Mouse (Mus musculus): ENCODE measurements around the gene Ralgapa2. TPM values are rescaled to one million over a fixed set of nuclear protein-coding genes. Genes with fewer than 3 reads are reported as not detected.
A peak's percentile ranks its signal among the peaks of the same experiment; 100 is the strongest.
"Not testable (repeated sequence)": the region's sequence is repeated elsewhere in the genome, so short reads cannot be mapped to it uniquely, and the experiment has no call there.

Ralgapa2 gene
- total RNA-seq, 2 experiments from 2014 or later: 39.6 to 45.0 TPM

DNA sequence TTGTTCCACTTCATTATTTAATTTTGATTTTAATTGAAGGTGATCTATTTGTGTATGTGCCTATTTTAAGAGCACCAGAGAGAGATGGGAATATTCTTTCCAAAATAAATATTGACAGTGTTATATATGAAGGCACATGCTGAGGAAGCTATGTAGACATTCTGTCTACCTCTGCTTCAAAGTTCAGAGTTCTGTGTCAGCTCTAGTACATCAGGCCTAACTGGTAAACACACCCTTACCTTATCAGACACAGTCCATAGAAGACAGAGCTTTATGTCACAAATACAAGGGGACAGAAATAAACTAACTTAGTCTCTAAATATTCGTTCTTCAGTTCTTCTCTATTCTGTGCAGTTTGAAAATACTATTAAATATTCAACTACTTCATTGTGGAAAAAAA is 12.1 kb downstream of the Ralgapa2 start:
- DNase-seq: no peak

DNA sequence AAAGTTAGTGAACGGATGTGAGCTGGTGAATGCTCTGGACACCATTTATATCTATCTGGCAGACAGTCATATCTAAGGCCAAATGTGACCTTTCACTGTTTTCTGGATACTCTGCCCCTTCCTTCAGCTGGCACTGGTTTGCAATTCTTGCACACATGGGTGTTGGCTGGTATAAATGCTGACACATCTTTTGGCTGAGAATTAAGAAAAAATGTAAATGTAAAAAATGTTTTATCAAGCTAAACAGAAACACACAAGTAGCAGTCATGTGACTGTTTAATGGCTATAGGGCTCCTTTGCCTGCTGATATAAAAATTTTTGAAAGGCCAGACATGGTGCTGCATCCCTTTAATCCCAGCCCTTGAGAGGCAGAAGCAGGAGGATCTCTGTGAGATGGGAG is 13.0 kb downstream of the Ralgapa2 start:
- DNase-seq: no peak
- intact Hi-C loops (cut with DNase I): no loop called here

More for the DNA sequence above, 12.1 kb downstream of the Ralgapa2 start:
- intact Hi-C loops (cut with DNase I): no loop called here

DNA sequence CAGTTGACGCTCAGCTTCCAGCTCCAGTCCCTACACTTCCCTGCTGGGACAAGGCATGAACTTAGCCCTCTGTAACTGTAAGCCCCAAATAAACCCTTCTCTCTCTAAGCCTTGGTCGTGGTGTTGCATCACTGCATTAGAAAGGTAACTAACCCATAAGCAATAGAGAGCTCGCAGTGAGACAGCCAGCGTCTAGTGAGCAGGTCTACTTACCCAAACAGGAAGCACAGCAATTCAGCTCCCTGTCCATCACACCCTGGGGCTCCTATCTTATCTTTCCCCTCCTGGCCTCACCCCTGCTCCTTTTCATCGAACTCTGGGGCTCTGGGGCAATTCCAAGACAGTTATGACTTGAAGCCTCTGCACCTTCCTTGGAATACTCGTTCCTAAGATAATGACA is 13.8 kb downstream of the Ralgapa2 start:
- intact Hi-C loops (cut with DNase I): no loop called here
- no peak for DNase-seq

DNA sequence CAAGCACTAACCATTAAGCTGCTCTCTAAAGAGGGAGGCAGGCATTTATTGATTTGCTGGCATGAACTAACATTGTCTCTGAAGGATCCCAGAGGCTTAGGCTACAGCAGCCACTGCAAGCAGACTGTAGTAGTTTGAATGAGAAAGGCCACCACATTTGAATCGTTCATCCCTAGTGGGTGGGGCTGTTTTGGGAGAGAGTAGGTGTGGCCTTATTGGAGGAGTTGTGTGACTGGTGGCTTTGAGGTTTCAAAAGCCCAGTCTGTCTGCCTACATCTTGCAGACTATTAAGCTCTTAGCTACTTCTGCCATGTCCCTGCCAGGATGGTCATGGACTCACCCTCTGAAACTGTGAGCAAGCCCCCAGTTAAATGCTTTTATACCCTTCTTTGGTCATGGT is 15.1 kb downstream of the Ralgapa2 start:
- DNase-seq: no peak
- intact Hi-C loops (cut with DNase I): no loop called here

DNA sequence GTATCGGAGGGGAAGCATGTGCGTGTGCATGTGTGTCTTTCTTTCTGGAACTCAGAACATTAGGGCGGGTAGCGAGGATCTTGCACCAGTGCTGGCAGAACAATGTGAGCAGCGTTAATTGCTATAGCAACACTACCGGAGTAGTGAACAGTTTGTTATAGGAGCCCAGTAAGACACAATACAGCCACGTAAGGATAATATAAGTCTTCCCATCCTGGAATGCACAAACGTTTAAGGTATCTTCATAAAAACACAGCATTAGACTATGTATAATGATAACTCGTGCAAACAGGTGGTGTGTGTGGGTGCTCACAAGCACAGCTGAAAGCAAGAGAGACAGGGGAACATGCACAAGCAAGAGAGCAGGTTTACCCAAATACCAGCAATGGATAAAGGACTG is 16.4 kb downstream of the Ralgapa2 start:
- no peak for DNase-seq
- intact Hi-C loops (cut with DNase I): no loop called here

DNA sequence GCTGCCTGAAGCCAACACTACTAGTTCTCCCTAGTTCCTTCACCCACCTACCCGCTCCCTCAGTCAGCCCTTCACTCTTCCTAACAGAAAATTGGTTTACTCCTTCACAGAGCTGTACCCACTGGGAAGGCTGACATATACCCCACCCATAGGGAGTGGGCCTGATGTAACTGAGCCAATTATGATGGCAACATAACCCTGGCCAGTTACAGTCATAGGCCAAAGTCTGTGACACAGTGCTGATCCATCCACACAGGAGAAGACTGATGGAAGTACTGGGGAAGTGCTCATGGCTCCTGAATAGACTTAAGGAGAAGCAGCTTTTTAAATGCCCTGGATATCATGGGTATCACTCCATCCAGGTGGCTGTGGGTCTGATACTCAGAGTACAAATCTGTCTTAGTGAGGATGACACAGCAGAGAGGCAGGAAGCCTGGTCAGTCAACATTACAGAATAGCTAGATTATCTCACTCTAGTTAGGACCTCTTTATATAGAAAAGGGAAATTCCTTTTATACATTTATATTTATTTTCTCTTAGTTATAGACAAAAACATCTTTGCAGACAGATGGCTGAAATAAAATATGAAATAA is 18.7 kb downstream of the Ralgapa2 start:
- intact Hi-C loops (cut with DNase I): no loop called here
- DNase-seq: no peak

DNA sequence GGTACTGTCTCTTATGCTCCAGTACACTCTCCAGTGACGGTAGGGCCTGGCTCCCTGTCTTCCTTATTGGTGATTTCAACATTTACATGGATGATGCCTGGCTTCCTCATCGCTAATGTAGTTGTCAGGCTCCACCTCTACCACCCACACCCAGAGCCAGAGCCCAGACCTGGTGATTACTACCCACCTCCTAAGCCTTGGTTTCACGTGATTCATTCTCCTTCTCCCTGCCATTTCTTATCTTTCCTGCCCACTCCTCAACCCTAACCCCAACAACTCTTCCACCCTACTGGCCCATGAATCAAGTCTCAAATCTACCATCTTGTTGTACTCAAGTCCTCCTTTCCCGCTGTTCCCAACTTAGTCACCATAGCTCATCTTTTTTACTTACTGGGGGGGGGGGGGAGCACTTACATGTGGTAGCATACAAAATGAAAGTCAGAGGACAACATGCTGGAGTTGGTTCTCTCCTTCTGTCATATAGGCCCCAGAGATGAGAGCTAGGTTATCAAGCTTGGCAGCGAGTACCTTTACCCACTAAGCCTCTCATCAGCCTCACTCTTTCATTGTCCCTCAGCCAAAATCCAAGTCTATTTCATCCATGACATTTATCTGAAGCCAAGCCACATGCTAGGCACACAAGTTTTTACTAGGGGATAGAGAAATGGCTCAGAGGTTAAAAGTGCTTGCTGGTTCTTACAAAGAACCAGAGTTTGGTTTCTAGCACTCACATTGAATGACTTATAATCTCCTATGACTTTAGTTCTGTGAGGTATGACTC is 20.1 kb downstream of the Ralgapa2 start:
- intact Hi-C loops (cut with DNase I): no loop called here

DNA sequence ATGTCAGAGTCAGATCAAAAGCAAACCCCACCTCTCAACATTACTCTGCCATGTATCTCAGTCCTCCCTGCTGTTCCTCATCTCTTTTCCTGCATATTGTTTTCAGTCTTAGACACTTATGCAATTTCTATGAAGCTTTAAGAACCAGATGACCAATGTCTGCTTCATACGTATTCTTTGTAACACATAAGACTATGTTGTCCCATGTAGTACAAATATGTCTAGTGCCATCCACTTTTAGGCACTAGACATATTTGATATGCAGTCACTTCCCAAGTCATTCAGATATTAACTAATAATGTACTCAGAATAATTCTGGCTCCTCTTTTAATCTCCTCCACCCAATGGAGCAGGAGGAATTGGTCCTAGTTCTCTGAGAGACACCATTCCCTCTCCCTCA is 21.2 kb downstream of the Ralgapa2 start:
- intact Hi-C loops (cut with DNase I): no loop called here
- no peak for DNase-seq

More for the DNA sequence above, 20.1 kb downstream of the Ralgapa2 start:
- no peak for DNase-seq

DNA sequence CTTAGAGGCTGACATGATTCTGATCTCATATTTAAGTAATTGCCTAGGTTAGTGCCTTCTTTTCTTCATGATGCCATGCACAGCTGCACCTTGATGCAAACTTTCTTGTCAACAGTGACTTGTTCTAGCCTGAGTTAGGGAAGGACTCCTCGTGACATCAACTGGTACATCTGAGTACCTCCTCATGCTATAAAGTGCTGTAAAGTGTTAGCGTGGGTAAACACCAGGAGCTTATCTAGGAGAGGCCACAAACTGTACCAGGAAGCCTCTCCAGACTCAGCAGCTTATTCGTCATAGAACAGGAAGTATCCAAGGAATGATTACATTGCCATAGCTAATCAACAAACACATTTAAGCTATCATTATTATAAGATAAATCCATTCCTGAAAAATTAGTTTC is 23.9 kb downstream of the Ralgapa2 start:
- DNase-seq: no peak
- intact Hi-C loops (cut with DNase I): no loop called here

DNA sequence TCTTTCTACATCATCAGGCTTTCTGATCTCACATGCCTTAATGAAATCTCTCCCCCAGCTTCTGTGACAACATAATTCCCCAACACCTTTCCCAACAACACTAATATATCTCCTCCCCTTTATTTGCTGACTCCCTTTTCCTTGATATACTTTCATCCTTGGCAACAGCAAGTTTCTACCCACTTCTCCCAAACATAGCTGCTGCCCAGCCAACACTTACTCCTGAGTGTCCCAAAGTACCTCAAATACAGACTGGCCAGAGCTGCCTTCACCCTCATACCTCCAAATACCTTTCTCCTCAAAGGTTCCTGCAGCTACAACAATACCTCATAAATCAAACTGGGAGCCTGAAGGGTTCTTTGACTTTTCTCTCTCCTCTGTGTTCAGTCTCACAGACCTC is 29.3 kb downstream of the Ralgapa2 start:
- intact Hi-C loops (cut with DNase I): no loop called here
- no peak for DNase-seq

DNA sequence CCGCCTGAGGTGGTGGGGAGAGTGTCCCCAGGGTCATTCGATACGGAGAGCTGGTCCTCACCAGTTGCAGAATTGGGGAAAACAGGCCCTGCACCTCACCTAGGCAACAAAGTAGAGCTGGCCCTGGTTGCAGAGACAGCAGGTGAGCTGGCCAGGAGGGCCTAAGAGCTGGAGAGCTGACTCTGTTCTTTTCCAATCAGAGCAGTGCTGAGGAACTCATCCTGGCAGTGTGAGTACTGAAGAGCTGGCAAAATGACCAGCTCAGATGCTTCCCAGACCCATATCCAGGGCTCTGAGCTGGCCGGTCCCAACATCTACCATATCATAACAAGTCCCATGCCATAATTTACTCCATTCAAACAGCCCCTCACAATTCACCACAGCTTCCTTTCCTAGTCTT is 34.7 kb downstream of the Ralgapa2 start:
- no peak for DNase-seq
- intact Hi-C loops (cut with DNase I): no loop called here

DNA sequence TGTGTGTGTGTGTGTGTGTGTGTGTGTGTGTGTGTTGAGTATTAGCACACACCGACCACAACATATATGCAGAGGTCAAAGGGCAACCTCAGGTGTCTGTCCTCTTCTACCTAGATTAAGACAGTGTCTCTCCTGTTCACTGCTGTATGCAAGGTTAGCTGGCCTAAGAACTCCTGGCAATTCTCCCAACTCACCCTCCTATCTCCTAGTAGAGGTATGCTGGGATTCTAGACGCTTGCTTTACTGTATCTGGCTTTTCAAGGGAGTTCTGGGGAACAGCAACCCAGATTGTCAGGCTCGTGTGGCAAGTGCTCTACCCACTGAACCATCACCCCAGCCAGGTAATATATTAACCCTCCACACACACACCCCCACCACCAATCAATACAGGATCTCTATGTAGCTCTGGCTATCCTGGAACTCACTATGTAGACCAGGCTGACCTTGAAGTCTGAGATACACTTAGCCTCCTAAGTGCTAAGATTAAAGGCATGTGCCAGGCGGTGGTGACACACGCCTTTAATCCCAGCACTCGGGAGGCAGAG is 35.6 kb downstream of the Ralgapa2 start:
- intact Hi-C loops (cut with DNase I): no loop called here
- no peak for DNase-seq

DNA sequence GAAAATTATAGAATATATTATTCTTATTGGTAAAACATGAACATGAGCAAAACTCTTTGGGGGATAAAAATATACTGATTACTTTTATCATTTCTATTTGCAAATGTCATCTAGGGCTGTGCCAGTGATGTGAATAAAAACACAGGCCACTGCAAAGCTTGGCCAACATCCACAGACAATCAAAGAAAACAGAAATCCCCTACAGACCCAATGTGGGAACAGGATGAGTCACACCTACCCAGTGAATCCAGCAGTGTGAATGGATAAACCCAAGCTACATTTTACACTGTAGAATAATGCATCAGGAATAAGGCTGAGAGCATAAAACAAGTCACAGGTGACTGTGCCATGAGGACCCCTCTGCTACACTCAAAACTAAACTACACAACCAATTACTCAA is 36.1 kb downstream of the Ralgapa2 start:
- no peak for DNase-seq
- intact Hi-C loops (cut with DNase I): no loop called here

DNA sequence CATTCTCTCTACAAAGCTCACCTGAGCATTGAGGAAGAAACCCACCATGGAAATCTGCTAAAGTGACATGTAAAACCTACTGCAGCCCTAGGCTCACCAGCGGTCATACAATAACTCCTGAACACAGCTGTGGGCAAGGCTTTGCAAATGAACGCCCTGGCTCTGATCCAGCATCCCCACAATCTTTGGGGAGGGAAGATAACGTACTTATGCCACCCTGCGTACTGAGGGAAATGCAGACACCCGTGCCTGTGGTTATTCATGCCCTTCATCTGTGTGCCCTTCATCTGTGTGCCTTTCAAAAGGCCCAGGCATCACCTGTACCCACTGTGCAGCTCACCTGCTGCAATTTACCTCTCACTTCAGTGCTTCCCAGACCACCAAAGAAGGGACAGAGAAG is 41.2 kb downstream of the Ralgapa2 start:
- intact Hi-C loops (cut with DNase I): no loop called here
- peak in 1 of 2 experiments; percentile 9 for DNase-seq

DNA sequence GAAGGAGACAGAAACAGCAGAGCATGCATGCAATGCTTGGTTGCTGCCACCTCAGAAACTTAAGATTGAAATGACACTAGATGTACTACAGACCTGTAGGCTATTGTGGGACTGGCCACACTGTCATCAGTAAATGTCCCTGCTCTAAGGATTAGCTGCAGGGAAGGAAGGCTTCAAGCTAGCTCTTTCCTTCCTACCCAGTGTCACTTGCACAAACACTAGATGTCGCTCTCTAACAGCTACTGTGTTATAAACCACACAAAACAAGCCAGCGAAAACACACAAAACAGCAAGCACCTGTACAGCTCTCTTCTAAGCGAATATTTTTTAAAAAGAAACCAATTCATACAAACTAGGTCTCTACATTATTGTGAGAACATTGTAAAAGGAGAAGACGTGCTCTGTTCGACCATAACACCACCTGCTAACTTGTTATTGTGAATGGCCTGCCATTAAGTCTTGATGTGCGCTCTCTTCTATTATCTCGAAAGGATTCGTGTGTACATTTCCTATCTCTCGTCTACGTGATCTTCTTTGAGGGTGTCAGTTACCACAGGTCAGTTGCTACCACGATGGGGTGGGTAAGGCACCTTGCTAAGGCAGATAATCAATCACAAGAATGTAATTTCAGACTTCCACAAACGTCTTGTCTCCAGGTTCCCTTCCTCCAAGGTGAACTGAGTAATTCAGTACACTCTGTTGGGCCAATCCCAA is 42.3 kb downstream of the Ralgapa2 start:
- intact Hi-C loops (cut with DNase I): loop anchor here (1.0 to 2.0 kb wide), 2 partner anchors 41 to 143 kb away; no protein-coding TSS in a partner anchor
- DNase-seq: peak in 1 of 2 experiments; percentile 11

DNA sequence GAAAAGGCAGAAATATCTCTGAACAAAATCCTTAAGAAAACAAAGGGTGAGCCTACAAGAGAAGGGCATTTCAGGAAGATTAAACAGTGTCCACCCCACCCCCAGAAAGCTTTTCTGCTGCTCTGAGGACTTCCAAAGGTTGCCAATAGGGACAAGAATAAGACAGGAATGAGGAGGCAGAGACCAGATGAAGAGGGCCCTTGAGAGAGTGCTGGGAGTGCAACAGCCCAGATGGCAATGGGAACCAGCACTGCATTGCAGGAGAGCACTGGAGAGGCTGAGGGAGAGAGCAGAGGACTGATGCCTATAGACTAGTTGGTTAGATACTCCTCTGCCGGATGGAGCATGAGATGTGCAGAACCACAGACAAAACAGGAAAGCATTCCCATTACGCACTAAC is 43.2 kb downstream of the Ralgapa2 start:
- intact Hi-C loops (cut with DNase I): loop anchor here (1.0 to 2.0 kb wide), 2 partner anchors 42 to 144 kb away; no protein-coding TSS in a partner anchor
- no peak for DNase-seq

DNA sequence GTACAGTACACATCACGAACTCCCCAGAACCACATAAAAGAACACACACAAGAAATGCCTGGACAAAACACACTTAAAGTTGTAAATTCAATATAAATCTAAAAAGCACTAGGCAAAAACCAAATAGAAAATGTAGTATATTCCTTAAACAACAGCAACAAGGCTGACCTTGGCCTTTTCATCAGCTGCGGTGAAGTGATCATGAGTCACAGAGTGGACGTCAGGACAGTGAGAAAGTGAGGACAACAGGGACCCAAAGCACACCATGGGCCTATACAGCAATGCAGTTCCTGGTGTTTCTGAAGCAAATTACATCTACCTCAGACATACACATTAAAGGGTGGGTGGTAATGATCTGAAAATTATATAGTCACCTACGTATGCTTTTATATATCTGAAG is 44.1 kb downstream of the Ralgapa2 start:
- no peak for DNase-seq
- intact Hi-C loops (cut with DNase I): loop anchor here (2.0 kb wide), 1 partner anchor 43 kb away; no protein-coding TSS in a partner anchor

DNA sequence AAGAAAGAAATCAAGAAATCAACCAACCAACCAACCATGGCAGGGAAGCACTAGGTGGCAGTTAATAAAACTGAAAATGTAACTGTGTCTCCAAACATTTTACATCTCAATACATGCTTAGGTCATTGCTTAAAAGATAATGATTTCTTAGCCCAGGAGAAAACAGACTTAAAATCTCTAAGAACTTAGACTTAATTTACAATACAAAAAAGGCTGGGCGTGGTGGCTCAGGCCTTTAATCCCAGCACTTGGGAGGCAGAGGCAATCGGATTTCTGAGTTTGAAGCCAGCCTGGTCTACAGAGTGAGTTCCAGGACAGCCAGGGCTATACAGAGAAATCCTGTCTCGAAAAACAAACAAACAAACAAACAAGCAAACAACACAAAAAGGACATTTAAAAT is 45.3 kb downstream of the Ralgapa2 start:
- intact Hi-C loops (cut with DNase I); DNase-seq: not testable (repeated sequence)

DNA sequence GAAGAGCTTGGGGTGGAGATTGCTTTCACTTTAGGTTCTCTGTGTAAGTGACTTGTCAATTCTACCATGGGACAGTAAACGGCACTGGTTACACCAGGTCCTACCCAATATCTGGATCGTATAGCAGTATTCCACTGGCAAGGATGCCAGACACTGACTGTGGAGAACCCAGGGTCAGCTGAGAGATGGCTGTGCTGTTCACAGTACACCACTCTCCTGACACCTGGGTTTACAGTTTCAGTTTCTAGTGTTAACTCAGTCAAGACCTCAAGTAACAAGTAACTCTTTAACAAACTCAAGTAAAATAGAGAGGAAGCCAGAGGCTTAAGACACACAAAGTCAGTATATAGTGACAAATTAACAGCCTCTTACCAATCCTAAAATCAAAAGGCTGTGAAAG is 54.6 kb downstream of the Ralgapa2 start:
- intact Hi-C loops (cut with DNase I): no loop called here
- no peak for DNase-seq

DNA sequence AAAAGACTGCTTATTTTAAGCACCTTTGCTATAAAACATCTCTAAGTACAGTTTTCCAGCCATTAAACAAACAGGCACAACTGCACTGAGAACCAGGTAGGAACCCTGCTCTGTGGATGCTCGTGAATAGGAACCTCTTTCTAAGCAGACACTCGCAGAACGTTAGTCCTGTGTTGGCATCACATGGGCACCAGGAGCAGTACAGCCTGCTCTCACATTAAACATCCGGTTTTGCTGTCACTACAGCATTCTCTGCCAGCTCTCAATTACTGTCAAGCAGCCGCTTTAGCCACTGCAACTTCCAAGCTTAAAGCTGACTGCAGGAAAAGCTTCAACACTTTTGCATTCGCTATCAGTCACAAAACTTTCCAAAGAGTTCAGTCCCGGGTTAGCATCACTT is 55.5 kb downstream of the Ralgapa2 start:
- intact Hi-C loops (cut with DNase I): no loop called here
- no peak for DNase-seq

DNA sequence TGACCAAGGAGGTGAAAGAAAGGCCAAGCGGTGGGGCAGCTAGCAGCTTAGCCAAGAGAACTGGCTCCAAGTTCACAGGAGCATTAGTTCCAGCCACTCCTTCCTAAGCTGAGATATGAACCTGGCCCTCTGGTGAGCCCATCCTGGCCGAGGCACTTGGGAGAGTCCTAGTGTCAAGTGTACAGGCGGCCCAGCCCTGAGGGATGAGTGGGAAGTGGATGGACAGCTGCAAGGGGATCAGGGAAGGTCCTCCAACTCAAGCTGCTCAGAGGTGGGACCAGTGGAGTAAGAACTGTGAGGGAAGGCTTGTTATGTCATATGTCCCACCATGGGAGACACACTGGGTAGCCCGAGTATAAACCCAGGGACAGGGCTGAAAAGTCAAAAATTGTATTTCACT is 56.1 kb downstream of the Ralgapa2 start:
- DNase-seq: no peak
- intact Hi-C loops (cut with DNase I): no loop called here

All from heart, postnatal 36 days (tissue).